Mouse (Mus musculus) kidney, adult 2 months (tissue): Measurements from ENCODE around the gene Abhd17b. TPM values are rescaled to one million over a fixed set of nuclear protein-coding genes. Genes with fewer than 3 reads are reported as not detected.
"Not testable (repeated sequence)": the region's sequence is repeated elsewhere in the genome, so short reads cannot be mapped to it uniquely, and the experiment has no call there.

Source experiments
- DNase-seq: peaks from one replicate; pipeline ENCODE4 v3.0.0; 2021
- H3K27ac ChIP-seq: fragments of 200-500 bp; 2 replicates; pipeline ENCODE4 v1.5.1; 2012; ENCODE audit warnings: low read depth, low read length, control low read depth, inconsistent platforms; ENCODE audit not compliant: insufficient read depth
- H3K27me3 ChIP-seq: fragments of 200-500 bp; replicated peaks from 2 replicates; pipeline ENCODE4 v1.6.1; 2012; ENCODE audit warnings: mild to moderate bottlenecking, moderate library complexity, low read length, inconsistent platforms; ENCODE audit not compliant: control insufficient read depth, insufficient read depth
- H3K36me3 ChIP-seq: fragments of 200-500 bp; 2 replicates; pipeline ENCODE4 v1.6.1; 2012; ENCODE audit warnings: mild to moderate bottlenecking, moderate library complexity, low read length, inconsistent platforms; ENCODE audit not compliant: control insufficient read depth, insufficient read depth
- H3K4me1 ChIP-seq: fragments of 200-500 bp; 2 replicates; pipeline ENCODE4 v1.6.1; 2011; ENCODE audit warnings: low read length; ENCODE audit not compliant: control insufficient read depth, insufficient read depth
- H3K4me3 ChIP-seq: fragments of 200-500 bp; 2 replicates; pipeline ENCODE4 v1.5.1; 2011; ENCODE audit warnings: mild to moderate bottlenecking, low read depth, low read length, control low read depth; ENCODE audit not compliant: insufficient read depth
- CTCF ChIP-seq: fragments of 200-500 bp; conservative IDR thresholded peaks from 2 replicates; pipeline ENCODE4 v1.5.1; 2011; ENCODE audit warnings: low read depth, mild to moderate bottlenecking, control low read depth, low read length, moderate library complexity, mixed read lengths; ENCODE audit not compliant: insufficient read depth, insufficient read length
- POLR2A ChIP-seq: fragments of 200-500 bp; IDR thresholded peaks from one replicate; pipeline ENCODE4 v1.6.1; 2011; ENCODE audit warnings: low read depth, low read length, control low read depth
- WGBS: fragments of 180-500 bp; shearing (Covaris S2); methylation state at CpG from one replicate; pipeline ENCODE4 v1.1.7; 2018; 5-methylcytosine and 5-hydroxymethylcytosine counted together
- polyA plus RNA-seq: library from polyadenylated mRNA; depleted of rRNA; stranded (reverse); fragments of >200 nt; gene quantifications from 2 replicates; pipeline ENCODE4 v1.2.3, GENCODE M21; 2012

Abhd17b gene
- polyA plus RNA-seq, 1 experiment, result 11.1 TPM

DNA sequence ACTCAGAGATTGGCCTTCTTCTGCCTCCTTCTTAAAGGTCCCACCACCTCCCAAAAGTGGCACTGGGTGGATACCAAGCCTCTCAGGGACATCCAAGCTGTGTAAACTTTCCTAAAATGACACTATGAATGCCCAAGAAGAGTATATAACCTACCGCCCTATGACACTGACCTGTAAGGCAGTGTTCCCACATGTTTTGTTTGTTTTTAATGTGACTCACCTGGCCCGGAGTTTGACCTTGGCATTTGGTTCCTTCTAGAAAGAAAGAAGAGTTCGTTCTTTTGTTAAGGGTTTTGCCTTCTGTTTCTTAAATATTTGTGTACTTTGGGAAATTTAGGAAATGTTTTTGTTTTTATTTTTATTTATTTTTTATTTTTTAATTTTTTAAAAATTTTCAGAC, 66.2 kb downstream of the Abhd17b start:
- H3K4me3 ChIP-seq, result no peak overlapping the region
- H3K4me1 ChIP-seq, result peaks cover 3% of the 10 kb centered on the region; the same call in 1 of the 2 replicates
- H3K27ac ChIP-seq, result no peak overlapping the region
- TF ChIP-seq CTCF (no peak), POLR2A (no peak)
- H3K36me3 ChIP-seq, result no peaks in the 10 kb centered on the region
- no peaks in the 10 kb centered on the region for H3K27me3 ChIP-seq
- DNase-seq, result no peak
- 85% methylated on average over 3 of the region's 3 CpGs for WGBS

DNA sequence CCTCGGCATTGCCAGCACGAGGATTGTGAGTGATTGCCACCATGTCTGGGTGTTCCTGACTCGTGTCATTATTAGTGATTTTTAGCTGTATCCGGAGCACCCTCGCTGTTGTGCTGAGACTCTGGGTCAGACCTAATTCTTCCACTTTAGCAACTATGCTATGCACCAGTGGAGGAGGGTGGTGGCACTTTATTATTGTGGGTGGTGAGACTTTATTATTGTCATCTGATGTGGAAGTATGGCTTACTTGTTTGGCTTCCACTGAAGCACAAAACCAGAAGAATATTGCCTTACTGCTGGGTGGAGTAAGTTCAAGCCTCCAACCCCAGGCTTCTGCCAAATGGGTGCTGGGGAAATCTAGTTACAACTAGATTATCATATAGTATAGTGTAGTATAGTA, 68.0 kb downstream of the Abhd17b start:
- Histone ChIP-seq H3K4me3 (no peak overlapping the region), H3K27me3 (no peaks in the 10 kb centered on the region), H3K36me3 (no peaks in the 10 kb centered on the region), H3K27ac (no peak overlapping the region), H3K4me1 (no peaks in the 10 kb centered on the region)
- WGBS, result 93% methylated on average over 5 of the region's 5 CpGs
- no peak for DNase-seq
- TF ChIP-seq CTCF (no peak), POLR2A (no peak)

DNA sequence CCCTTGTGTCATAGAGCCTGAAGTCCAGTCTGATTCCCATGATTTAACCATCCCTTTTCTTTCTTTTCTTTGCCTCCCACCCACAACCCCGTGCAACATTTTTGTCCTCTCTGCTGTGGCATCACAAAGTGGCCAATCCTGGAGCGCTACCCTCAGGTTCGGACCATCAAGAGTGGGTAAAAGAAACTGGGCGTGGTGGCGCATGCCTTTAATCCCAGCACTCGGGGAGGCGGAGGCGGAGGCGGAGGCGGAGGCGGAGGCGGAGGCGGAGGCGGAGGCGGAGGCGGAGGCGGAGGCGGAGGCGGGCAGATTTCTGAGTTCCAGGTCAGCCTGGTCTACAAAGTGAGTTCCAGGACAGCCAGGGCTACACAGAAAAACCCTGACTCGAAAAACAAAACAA, 70.3 kb downstream of the Abhd17b start:
- DNase-seq, H3K4me3 ChIP-seq, H3K27me3 ChIP-seq, H3K4me1 ChIP-seq, H3K36me3 ChIP-seq, H3K27ac ChIP-seq: not testable (repeated sequence)
- WGBS, result 97% methylated on average over 20 of the region's 20 CpGs

DNA sequence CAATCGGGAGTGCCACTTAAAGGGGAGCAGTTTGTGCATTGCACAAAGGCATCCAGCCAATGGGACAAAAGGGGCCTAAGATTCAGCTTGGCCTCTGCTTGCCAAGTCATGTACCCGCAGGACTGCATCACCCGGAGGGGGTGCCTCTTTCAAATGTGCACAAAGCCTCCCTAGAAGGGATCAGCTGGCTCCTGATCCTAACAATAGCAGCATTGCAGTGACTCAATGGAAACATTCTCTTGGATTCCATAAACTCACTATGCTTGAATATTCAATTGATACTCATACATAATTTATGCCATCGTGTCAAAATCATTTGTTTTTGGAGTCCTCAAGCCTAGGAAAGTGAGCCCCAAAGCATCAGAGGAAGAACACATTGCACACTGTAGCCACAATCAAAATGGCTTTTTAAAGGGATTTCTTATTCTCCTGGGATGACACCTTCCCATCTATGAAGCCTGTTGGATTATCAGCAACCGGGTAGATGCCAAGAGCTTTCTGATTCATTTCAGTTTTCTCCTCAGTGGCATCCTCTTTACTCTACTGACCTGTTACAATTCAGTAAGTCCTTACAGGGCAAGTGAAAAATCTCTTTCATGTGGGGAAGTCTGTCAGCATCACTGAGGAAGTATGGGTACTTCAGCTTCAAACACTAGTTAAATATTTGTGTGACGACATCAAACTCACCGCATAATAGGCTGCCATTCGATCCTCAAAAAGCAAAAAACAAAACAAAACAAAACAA, 71.1 kb downstream of the Abhd17b start:
- WGBS, result 89% methylated on average over 8 of the region's 8 CpGs
- no peaks in the 10 kb centered on the region for H3K36me3 ChIP-seq

DNA sequence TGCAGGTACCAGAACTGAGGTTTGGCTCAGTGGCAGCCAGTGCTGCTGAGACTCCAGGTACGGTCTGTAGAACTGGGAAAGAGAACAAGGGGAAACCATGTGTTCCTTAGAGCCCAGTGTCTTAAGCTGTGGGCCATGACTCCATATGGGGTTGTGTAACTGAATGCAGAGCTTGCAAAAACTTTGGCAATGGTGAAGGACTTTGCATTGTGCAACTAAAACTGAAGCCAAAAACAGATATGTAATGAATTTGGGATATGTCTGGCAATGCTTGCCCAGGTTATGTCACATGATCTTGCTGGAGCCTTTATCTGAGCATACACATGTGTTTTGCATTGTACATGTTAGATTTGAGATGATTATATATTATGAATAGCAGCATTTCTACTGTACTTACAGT, 72.2 kb downstream of the Abhd17b start:
- no peak overlapping the region for H3K27ac ChIP-seq
- H3K4me3 ChIP-seq, result no peak overlapping the region
- no peak for DNase-seq
- no peak for TF ChIP-seq POLR2A
- TF ChIP-seq CTCF, result no peak
- H3K36me3 ChIP-seq, result no peaks in the 10 kb centered on the region
- WGBS, result 83% methylated on average over 1 of the region's 1 CpGs
- H3K4me1 ChIP-seq, result no peaks in the 10 kb centered on the region
- no peaks in the 10 kb centered on the region for H3K27me3 ChIP-seq

More for the DNA sequence above, 71.1 kb downstream of the Abhd17b start:
- TF ChIP-seq CTCF, result no peak
- TF ChIP-seq POLR2A, result no peak
- Histone ChIP-seq H3K27me3 (no peaks in the 10 kb centered on the region), H3K4me1 (no peaks in the 10 kb centered on the region), H3K4me3 (no peak overlapping the region), H3K27ac (no peak overlapping the region)
- DNase-seq, result no peak

DNA sequence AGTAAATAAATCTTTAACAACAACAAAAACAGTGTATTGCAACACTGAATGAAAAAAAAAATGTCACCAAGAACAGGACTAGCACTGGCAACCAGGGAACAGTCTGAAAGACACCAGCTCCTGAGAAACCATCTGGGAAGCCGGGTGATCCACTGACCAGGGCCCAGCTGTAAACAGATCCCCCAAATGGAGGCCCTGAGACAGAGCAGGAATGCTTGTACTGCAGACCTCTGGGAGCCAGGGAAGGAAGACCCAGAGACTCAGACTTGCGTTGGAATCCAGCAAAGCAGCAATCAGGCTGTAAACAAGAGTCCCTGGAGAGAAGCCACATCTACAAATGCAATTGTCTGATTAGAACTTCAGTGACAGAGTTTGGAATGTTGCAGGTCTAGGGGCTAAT, 74.1 kb downstream of the Abhd17b start:
- no peak for TF ChIP-seq CTCF
- no peak for TF ChIP-seq POLR2A
- WGBS, result 53% methylated on average over 2 of the region's 2 CpGs

DNA sequence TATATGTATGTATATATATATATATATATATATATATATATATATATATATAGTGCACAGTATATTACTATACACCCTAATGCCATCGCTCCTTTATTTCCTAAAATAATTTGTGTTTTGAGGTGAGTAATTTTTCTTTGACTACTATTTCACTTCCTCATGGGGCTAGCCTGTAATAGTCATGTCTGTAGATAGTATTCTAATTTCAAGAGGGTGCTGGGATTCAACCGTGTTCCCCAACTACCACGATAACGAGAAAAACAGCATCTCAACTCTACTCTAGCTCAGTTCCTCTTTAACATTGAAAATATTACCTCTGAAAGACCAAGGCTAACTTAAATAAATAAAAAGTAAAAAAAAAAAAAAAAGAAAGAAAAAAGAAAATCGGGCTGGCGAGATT, 75.4 kb downstream of the Abhd17b start:
- DNase-seq, result no peak
- Histone ChIP-seq H3K36me3 (no peaks in the 10 kb centered on the region), H3K4me1 (no peaks in the 10 kb centered on the region), H3K4me3 (no peak overlapping the region), H3K27ac (no peak overlapping the region), H3K27me3 (no peaks in the 10 kb centered on the region)
- 92% methylated on average over 6 of the region's 6 CpGs for WGBS
- TF ChIP-seq POLR2A, result no peak
- no peak for TF ChIP-seq CTCF

More for the DNA sequence above, 74.1 kb downstream of the Abhd17b start:
- Histone ChIP-seq H3K27ac (no peak overlapping the region), H3K36me3 (no peaks in the 10 kb centered on the region), H3K4me3 (no peak overlapping the region), H3K27me3 (no peaks in the 10 kb centered on the region), H3K4me1 (no peaks in the 10 kb centered on the region)
- no peak for DNase-seq

DNA sequence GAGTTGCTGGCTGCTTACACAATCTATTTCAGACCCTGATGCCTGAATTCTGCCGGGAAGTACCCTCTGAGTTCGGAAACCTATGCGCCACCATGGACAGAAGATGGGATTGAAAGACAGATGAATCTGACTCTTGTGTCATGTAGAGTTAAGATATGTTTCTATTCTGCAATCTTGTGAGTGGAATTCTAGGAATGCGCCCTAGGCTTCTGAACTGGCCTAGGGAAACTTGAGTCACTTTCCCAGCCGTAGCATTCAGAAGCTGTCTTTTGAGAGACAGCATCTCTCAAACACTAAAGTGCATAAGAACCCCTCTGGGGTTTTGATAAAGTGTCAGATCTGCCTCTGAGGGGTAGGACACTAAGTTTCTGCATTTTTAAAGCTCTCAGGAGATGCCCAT, 78.9 kb downstream of the Abhd17b start:
- 89% methylated on average over 5 of the region's 5 CpGs for WGBS
- no peak overlapping the region for H3K4me3 ChIP-seq
- no peaks in the 10 kb centered on the region for H3K4me1 ChIP-seq
- TF ChIP-seq POLR2A (no peak), CTCF (no peak)
- DNase-seq, result no peak
- no peaks in the 10 kb centered on the region for H3K27me3 ChIP-seq
- no peak overlapping the region for H3K27ac ChIP-seq
- H3K36me3 ChIP-seq, result no peaks in the 10 kb centered on the region
